Mouse (Mus musculus) liver, embryonic 15.5 days (tissue): ENCODE data around the gene Slc35a3. TPM values are rescaled to one million over a fixed set of nuclear protein-coding genes. Genes with fewer than 3 reads are reported as not detected.
"Not testable (repeated sequence)": the region's sequence is repeated elsewhere in the genome, so short reads cannot be mapped to it uniquely, and the experiment has no call there.

ENCODE experiments used
- ATAC-seq: fragments of 200-750 bp; cut with Nextera tagmentation; 2 replicates; pipeline ENCODE4 v1.8.0; 2017; ENCODE audit warnings: moderate number of reproducible peaks, mild to moderate bottlenecking, moderate library complexity; ENCODE audit not compliant: insufficient read depth
- H3K27ac ChIP-seq: fragments of 300-500 bp; sonication (generic); replicated peaks from 2 replicates; pipeline ENCODE4 v1.5.1; 2015; ENCODE audit warnings: mild to moderate bottlenecking, inconsistent platforms
- H3K27me3 ChIP-seq: fragments of 300-500 bp; sonication (generic); 2 replicates; pipeline ENCODE4 v1.6.1; 2015; ENCODE audit warnings: mild to moderate bottlenecking, inconsistent platforms
- H3K36me3 ChIP-seq: fragments of 300-500 bp; sonication (generic); replicated peaks from 2 replicates; pipeline ENCODE4 v1.6.1; 2015; ENCODE audit warnings: moderate library complexity, mild to moderate bottlenecking, inconsistent platforms
- H3K4me1 ChIP-seq: fragments of 300-500 bp; sonication (generic); replicated peaks from 2 replicates; pipeline ENCODE4 v1.6.1; 2015; ENCODE audit warnings: inconsistent platforms
- H3K4me2 ChIP-seq: fragments of 300-500 bp; sonication (generic); 2 replicates; pipeline ENCODE4 v1.6.1; 2015; ENCODE audit warnings: moderate library complexity, mild to moderate bottlenecking, inconsistent platforms
- H3K4me3 ChIP-seq: fragments of 300-500 bp; sonication (generic); replicated peaks from 2 replicates; pipeline ENCODE4 v1.5.1; 2015; ENCODE audit warnings: mild to moderate bottlenecking, inconsistent platforms
- H3K9ac ChIP-seq: fragments of 300-500 bp; sonication (generic); 2 replicates; pipeline ENCODE4 v1.6.1; 2015; ENCODE audit warnings: moderate library complexity, mild to moderate bottlenecking, inconsistent platforms
- H3K9me3 ChIP-seq: fragments of 300-500 bp; sonication (generic); replicated peaks from 2 replicates; pipeline ENCODE4 v1.6.1; 2016; ENCODE audit warnings: inconsistent platforms
- WGBS: fragments of 180-500 bp; shearing (Covaris S2); methylation state at CpG from one replicate; pipeline ENCODE4 v1.1.7; 2015; ENCODE audit warnings: mixed read lengths; ENCODE audit not compliant: insufficient replicate concordance; 5-methylcytosine and 5-hydroxymethylcytosine counted together
- polyA plus RNA-seq: library from polyadenylated mRNA; unstranded; fragments of >200 nt; fragmentation: Nextera tagmentation; extraction: Ambion mirVana; gene quantifications from 2 replicates; pipeline ENCODE4 v1.2.1, GENCODE M21; 2015

Slc35a3 gene
- 7.7 and 8.4 TPM in 2 replicates for polyA plus RNA-seq

DNA sequence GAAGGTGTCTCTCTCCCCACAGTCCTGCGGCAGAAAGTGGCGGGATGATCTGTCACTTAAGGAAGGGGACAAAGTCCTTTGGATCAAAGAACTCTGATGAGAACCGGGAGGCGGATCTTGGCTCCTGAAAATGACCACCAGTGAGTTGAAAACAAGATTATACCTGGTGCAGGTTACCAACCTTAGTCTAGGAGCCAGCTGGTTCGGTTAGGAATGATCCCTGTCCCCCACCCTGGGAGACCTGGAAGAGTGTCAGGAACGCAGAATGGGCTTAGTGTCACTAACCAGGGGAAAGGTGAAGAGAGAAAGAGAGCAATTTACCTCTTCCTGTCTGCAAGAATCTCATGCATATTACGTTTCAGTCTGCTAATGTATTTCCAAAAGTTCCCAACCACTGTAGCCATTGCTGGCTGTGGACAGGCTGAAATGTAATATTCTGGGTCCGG is at the start of gene Slc35a3:
Gene Slc35a3 (minus strand): TSS at position 396 of the 446 bp plus-strand sequence.
- Histone ChIP-seq H3K4me2 (peak within 1 kb of the TSS; percentile 88), H3K36me3 (no peaks in the 10 kb centered on the region), H3K27ac (peak within 1 kb of the TSS; percentile 94), H3K9me3 (no peaks in the 10 kb centered on the region), H3K27me3 (no peaks in the 10 kb centered on the region), H3K4me3 (peak within 1 kb of the TSS; percentile 99), H3K4me1 (peaks cover 35% of the 10 kb centered on the region), H3K9ac (peak within 1 kb of the TSS; percentile 98)
- ATAC-seq = no peak
- WGBS = 5% methylated on average over 8 of the region's 8 CpGs

DNA sequence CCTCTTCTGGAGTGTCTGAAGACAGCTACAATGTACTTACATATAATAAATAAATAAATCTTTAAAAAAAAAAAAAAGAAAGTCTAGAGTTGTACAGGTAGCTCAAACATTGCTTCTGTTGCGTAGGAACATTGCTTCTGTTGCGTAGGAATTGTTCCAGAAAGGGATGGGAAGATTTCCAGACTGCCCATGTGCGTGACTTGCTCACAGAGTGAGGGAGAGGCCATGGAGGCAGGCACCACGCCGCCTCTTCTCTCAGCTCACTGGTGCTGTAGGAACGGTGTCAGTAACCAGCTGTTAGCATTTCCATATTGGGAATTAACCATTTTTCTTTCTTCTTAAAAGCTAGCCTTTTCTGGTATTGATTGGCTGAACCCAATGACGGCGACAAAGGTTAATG is 40.2 kb upstream of the Slc35a3 start:
- ATAC-seq = no peak
- 85% methylated on average over 8 of the region's 8 CpGs for WGBS

DNA sequence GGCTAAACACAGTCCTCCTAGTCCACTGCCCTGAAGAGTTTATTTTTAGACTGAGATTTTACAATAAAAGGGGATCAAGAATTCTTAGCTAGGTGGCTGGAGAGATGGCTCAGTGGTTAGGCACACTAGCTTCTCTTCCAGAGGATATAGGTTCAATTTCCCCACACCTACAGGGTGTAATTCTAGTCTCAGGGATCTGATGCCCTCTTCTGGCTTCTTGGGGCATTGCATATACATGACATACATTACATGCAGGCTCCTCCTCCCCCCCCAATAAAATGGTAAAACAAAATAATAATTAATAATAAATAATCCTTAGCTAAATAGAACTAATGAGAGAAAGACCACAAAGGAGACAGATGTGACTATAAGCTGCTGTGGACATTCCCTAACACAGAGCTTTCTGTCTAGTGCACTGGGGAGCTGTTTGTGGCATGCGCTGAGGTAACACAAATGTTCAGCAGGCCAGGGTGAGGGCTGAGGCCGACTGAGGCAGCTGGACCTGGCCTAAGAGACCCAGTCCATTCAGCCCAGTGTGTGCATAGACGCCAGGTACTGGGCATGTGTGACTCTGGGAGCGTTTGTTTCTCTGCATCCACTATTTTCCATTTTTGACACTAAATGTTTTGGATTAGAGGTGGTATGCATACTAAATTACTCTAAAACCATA is 38.7 kb upstream of the Slc35a3 start:
- Histone ChIP-seq H3K4me1 (no peaks in the 10 kb centered on the region), H3K4me3 (no peak overlapping the region), H3K27me3 (no peaks in the 10 kb centered on the region), H3K36me3 (peaks cover 42% of the 10 kb centered on the region), H3K4me2 (no peak overlapping the region), H3K9ac (no peak overlapping the region), H3K27ac (no peak overlapping the region), H3K9me3 (no peaks in the 10 kb centered on the region)
- 70% methylated on average over 4 of the region's 4 CpGs for WGBS
- ATAC-seq = peak; percentile 62; the same call in 1 of the 2 replicates

More for the DNA sequence above, 40.2 kb upstream of the Slc35a3 start:
- Histone ChIP-seq H3K27ac (no peak overlapping the region), H3K4me1 (no peaks in the 10 kb centered on the region), H3K27me3 (no peaks in the 10 kb centered on the region), H3K4me3 (no peak overlapping the region), H3K4me2 (no peak overlapping the region), H3K36me3 (peaks cover 53% of the 10 kb centered on the region), H3K9me3 (no peaks in the 10 kb centered on the region), H3K9ac (no peak overlapping the region)

DNA sequence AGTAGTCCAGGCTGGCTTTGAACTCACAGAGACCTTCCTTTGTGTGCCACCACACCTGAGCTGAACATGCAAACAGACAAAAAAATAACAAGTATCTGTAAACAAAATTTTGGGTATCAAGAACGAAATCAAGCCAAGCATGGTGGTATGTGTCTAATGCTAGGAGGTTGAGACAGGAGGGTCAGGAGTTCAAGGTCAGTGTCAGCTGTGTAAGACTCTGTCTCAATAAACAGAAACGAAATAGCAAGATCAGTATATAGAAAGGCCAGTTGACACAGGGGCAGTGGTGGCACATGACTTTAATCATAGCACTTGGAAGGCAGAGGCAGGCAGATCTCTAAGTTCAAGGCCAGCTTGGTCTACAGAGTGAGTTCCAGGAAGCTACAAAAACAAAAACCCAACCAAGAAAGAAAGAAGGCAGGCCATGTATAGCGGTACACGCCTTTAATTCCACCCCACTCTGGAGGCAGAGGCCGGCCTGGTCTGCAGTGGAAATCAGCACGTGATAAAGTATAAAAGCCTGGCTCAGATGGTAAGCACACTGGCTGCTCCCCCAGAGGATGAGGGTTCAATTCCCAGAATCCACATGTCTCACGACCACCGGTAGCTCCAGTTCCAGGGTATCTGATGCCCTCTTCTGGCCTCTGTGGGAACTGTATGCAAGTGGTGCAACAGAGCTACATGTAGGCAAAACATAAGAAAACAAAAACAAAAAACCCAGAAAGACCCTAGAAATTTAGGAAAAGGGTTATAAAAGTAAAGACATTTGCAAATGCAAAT is 36.0 kb upstream of the Slc35a3 start:
- H3K4me3 ChIP-seq = no peak overlapping the region
- H3K4me1 ChIP-seq = no peaks in the 10 kb centered on the region
- H3K36me3 ChIP-seq = peaks cover 45% of the 10 kb centered on the region
- H3K27ac ChIP-seq = no peak overlapping the region
- no peaks in the 10 kb centered on the region for H3K27me3 ChIP-seq
- no peak for ATAC-seq
- no peak overlapping the region for H3K4me2 ChIP-seq
- no peak overlapping the region for H3K9ac ChIP-seq
- no peaks in the 10 kb centered on the region for H3K9me3 ChIP-seq
- WGBS = 50% methylated on average over 8 of the region's 8 CpGs

DNA sequence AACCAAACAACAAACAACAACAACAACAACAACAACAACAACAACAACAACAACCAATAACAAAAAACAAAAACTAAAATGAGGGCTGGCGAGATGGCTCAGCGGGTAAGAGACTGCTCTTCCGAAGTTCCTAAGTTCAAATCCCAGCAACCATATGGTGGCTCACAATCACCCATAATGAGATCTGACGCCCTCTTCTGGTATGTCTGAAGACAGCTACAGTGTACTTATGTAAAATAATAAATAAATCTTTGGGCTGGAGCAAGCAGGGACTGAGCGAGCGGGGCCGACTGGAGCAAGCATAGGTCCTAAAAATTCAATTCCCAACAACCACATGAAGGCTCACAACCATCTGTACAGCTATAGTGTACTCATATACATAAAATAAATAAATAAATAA is 35.0 kb upstream of the Slc35a3 start:
- H3K4me1 ChIP-seq, H3K4me3 ChIP-seq, H3K27me3 ChIP-seq, ATAC-seq, H3K27ac ChIP-seq, H3K9me3 ChIP-seq, H3K9ac ChIP-seq, H3K4me2 ChIP-seq: not testable (repeated sequence)
- peaks cover 39% of the 10 kb centered on the region for H3K36me3 ChIP-seq
- WGBS = 78% methylated on average over 7 of the region's 7 CpGs

DNA sequence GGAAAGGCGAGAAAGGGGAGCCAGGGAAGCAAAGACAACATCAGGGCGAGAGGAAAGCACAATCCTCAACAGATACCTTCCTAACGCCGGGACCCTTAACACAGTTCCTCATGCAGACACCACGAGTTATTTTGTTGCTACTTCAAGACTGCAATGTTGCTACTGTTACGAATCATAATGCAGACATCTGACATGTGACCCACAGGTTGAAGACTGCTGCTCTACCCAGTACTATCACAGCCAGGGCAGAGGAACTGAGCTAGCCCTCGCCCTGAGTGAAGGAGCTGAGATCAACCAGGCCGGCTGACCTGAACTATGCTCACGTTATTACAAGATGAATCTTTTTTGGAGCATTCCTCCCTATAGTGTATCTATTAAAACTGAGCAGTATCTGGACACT is 28.3 kb upstream of the Slc35a3 start:
- no peak overlapping the region for H3K4me2 ChIP-seq
- ATAC-seq = no peak
- H3K27ac ChIP-seq = no peak overlapping the region
- no peaks in the 10 kb centered on the region for H3K9me3 ChIP-seq
- peaks cover 13% of the 10 kb centered on the region for H3K36me3 ChIP-seq
- 62% methylated on average over 9 of the region's 9 CpGs for WGBS
- no peak overlapping the region for H3K4me3 ChIP-seq
- no peaks in the 10 kb centered on the region for H3K27me3 ChIP-seq
- H3K9ac ChIP-seq = no peak overlapping the region
- 0 out of 2 replicates have a peak, but pooled peaks cover 4% of the 10 kb centered on the region for H3K4me1 ChIP-seq

DNA sequence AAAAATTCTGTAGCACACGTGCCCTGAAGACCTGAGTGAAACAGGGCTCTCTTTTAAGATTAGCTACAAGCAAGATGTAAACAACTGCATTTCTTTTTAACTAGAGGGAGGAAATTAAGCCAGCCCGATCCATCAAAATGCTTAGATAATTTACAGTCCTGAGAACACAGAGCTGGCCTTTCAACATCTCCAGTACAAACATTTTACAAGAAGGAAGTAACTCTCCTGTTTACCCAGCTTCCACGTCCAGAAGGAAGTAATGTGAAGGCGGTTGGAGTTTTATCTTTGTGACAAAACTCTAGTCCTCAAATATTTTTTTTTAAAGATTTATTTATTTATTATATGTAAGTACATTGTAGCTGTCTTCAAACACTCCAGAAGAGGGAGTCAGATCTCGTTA is 27.5 kb upstream of the Slc35a3 start:
- no peak overlapping the region for H3K9ac ChIP-seq
- H3K4me1 ChIP-seq = 0 out of 2 replicates have a peak, but pooled peaks cover 4% of the 10 kb centered on the region
- no peak for ATAC-seq
- no peaks in the 10 kb centered on the region for H3K9me3 ChIP-seq
- H3K36me3 ChIP-seq = peaks cover 7% of the 10 kb centered on the region
- no peak overlapping the region for H3K27ac ChIP-seq
- no peaks in the 10 kb centered on the region for H3K27me3 ChIP-seq
- 61% methylated on average over 5 of the region's 5 CpGs for WGBS
- H3K4me2 ChIP-seq = no peak overlapping the region
- H3K4me3 ChIP-seq = no peak overlapping the region

DNA sequence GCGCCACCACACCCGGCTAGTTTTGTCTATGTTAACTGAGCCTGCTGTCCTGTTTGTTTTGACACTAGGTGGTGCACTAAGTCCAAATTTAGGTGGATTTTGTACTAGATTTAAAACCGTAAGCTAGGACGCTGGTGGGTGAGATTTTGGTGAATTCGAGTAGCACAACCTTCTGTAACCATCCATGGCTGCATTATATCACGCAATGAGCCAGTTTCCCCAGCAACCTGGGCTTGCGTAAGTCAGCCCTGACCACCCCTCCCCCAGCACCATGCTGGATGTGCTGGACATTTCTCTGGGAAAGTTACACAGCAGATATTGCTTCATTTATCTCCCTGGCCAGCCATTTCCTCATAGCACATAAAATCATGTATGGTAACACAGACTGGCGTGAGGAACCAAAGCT is 24.7 kb upstream of the Slc35a3 start:
- 46% methylated on average over 8 of the region's 8 CpGs for WGBS
- Histone ChIP-seq H3K27ac (no peak overlapping the region), H3K4me2 (no peak overlapping the region), H3K9ac (no peak overlapping the region), H3K36me3 (no peaks in the 10 kb centered on the region), H3K4me1 (0 out of 2 replicates have a peak, but pooled peaks cover 4% of the 10 kb centered on the region), H3K9me3 (no peaks in the 10 kb centered on the region), H3K4me3 (no peak overlapping the region), H3K27me3 (no peaks in the 10 kb centered on the region)
- ATAC-seq = peak; percentile 66

DNA sequence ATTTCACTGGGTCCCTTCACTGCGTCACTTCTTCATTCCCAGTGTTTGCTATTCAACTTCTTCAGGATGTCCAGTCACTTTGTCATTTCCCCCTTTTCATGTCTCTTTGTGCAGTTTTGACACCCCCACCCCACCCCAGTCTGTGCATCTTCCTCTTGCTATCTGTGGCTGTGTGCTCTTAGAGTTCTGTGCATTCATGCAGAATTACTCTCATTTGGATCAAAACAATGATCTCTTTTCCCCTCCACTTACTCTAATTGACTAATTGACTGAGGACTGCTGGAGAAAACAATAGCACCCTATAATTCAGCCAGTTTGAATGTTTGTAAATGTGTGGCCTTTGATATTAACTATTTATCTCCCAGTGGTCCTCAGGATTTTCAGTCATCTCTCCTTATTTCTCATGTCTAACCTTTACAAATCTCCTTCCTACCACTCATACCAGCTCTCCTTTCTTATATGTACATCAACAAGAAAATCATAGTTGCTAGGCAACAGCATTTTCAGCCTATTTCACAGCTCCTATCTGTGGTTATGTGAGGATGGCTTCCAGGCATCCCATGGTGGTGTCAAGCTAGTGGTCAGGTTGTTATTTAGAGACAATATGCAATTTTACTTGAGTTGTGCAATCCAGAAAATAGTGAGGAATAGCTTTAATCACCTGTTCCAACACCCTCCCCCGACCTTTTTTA is 17.0 kb upstream of the Slc35a3 start:
- no peak for ATAC-seq
- H3K27me3 ChIP-seq = no peaks in the 10 kb centered on the region
- H3K9me3 ChIP-seq = no peaks in the 10 kb centered on the region
- no peaks in the 10 kb centered on the region for H3K4me1 ChIP-seq
- WGBS = 46% methylated on average over 2 of the region's 2 CpGs
- no peak overlapping the region for H3K27ac ChIP-seq
- H3K4me2 ChIP-seq = no peak overlapping the region
- H3K36me3 ChIP-seq = no peaks in the 10 kb centered on the region
- H3K9ac ChIP-seq = no peak overlapping the region
- no peak overlapping the region for H3K4me3 ChIP-seq

DNA sequence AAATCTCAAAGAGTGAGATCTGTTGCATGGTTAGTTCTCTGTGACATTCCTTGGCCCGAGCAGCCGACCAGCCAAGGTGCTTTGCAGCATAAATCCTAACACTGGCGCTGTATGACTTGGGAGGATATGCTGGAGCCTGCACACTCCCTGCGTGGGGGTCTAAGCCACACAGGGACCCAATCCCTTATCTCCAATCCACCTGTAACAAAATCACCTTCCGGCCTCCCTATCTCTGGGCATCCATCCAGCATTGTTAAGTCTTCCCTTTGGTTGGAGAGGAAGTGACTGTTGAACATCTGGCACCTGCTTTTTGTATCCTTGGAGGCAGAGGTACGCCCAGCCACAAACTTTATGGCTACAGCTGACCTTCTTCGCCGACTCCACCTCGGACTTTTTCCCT is 14.2 kb upstream of the Slc35a3 start:
- Histone ChIP-seq H3K9ac (no peak overlapping the region), H3K4me2 (no peak overlapping the region)
- ATAC-seq = no peak

More for the DNA sequence above, 14.2 kb upstream of the Slc35a3 start:
- H3K36me3 ChIP-seq = no peaks in the 10 kb centered on the region
- no peaks in the 10 kb centered on the region for H3K9me3 ChIP-seq
- H3K4me1 ChIP-seq = no peaks in the 10 kb centered on the region
- no peaks in the 10 kb centered on the region for H3K27me3 ChIP-seq
- no peak overlapping the region for H3K4me3 ChIP-seq
- WGBS = 42% methylated on average over 9 of the region's 9 CpGs
- no peak overlapping the region for H3K27ac ChIP-seq
